Mouse (Mus musculus): ENCODE data around the gene Gm45717.
"Not testable (repeated sequence)": the region's sequence is repeated elsewhere in the genome, so short reads cannot be mapped to it uniquely, and the experiment has no call there.

The Gm45717 gene

GRCm38 (mm10) chr7:140970931-140971330 is 15.2 kb upstream of the Gm45717 start:
- DNase-seq (ENCODE audit: extremely low read depth, insufficient read length, low spot score) = no peak

- DNase-seq (ENCODE audit: extremely low read depth, insufficient read length, low spot score) = not testable (repeated sequence)
Observed at GRCm38 (mm10) chr7:140968710-140969109, 13.0 kb upstream of the Gm45717 start.

- no peak for DNase-seq (ENCODE audit: extremely low read depth, insufficient read length, low spot score)
Observed at GRCm38 (mm10) chr7:140967862-140968591, 12.3 kb upstream of the Gm45717 start.

GRCm38 (mm10) chr7:140966921-140967320 is 11.2 kb upstream of the Gm45717 start, which contains the start of gene Ifitm1:
Gene Ifitm1 (plus strand): TSS chr7:140967221.
- DNase-seq (ENCODE audit: extremely low read depth, insufficient read length, low spot score) = no peak

GRCm38 (mm10) chr7:140962733-140963132 is 7.0 kb upstream of the Gm45717 start:
- no peak for DNase-seq (ENCODE audit: extremely low read depth, insufficient read length, low spot score)

- DNase-seq (ENCODE audit: extremely low read depth, insufficient read length, low spot score) = no peak
Observed at GRCm38 (mm10) chr7:140961416-140961815, 5.7 kb upstream of the Gm45717 start.

GRCm38 (mm10) chr7:140960026-140960425 is 4.3 kb upstream of the Gm45717 start:
- no peak for DNase-seq (ENCODE audit: extremely low read depth, insufficient read length, low spot score)

GRCm38 (mm10) chr7:140959181-140959901 is 3.6 kb upstream of the Gm45717 start:
- DNase-seq (ENCODE audit: extremely low read depth, insufficient read length, low spot score) = no peak

- no peak for DNase-seq (ENCODE audit: extremely low read depth, insufficient read length, low spot score)
Observed at GRCm38 (mm10) chr7:140956556-140956869, 776 bp upstream of the Gm45717 start.

GRCm38 (mm10) chr7:140955342-140955741 is 395 bp downstream of the Gm45717 start:
- peak; percentile 70 for DNase-seq (ENCODE audit: extremely low read depth, insufficient read length, low spot score)

GRCm38 (mm10) chr7:140954733-140955071 is 1.0 kb downstream of the Gm45717 start:
- DNase-seq (ENCODE audit: extremely low read depth, insufficient read length, low spot score) = no peak

GRCm38 (mm10) chr7:140953800-140954732 is 1.7 kb downstream of the Gm45717 start:
- DNase-seq (ENCODE audit: extremely low read depth, insufficient read length, low spot score) = no peak

GRCm38 (mm10) chr7:140953133-140953532 is 2.6 kb downstream of the Gm45717 start:
- DNase-seq (ENCODE audit: extremely low read depth, insufficient read length, low spot score) = no peak

- DNase-seq (ENCODE audit: extremely low read depth, insufficient read length, low spot score) = no peak
Observed at GRCm38 (mm10) chr7:140952441-140952840, 3.3 kb downstream of the Gm45717 start.

- DNase-seq (ENCODE audit: extremely low read depth, insufficient read length, low spot score) = no peak
Observed at GRCm38 (mm10) chr7:140951765-140952164, 4.0 kb downstream of the Gm45717 start.

GRCm38 (mm10) chr7:140951051-140951450 is 4.7 kb downstream of the Gm45717 start:
- no peak for DNase-seq (ENCODE audit: extremely low read depth, insufficient read length, low spot score)

- DNase-seq (ENCODE audit: extremely low read depth, insufficient read length, low spot score) = no peak
Observed at GRCm38 (mm10) chr7:140949824-140950530, 5.8 kb downstream of the Gm45717 start, which contains the start of gene Ifitm5. Gene Ifitm5 (minus strand): TSS chr7:140950291.

- DNase-seq (ENCODE audit: extremely low read depth, insufficient read length, low spot score) = no peak
Observed at GRCm38 (mm10) chr7:140949255-140949654, 6.5 kb downstream of the Gm45717 start.

- DNase-seq (ENCODE audit: extremely low read depth, insufficient read length, low spot score) = no peak
Observed at GRCm38 (mm10) chr7:140948161-140948560, 7.6 kb downstream of the Gm45717 start.

GRCm38 (mm10) chr7:140946980-140947379 is 8.8 kb downstream of the Gm45717 start:
- DNase-seq (ENCODE audit: extremely low read depth, insufficient read length, low spot score) = no peak

Measured in 3134 (cell line).